Mouse (Mus musculus): ENCODE results near the gene Arid2. TPM values are rescaled to one million over a fixed set of nuclear protein-coding genes. Genes with fewer than 3 reads are reported as not detected.
"Not testable (repeated sequence)": the region's sequence is repeated elsewhere in the genome, so short reads cannot be mapped to it uniquely, and the experiment has no call there.

The Arid2 gene
- polyA plus RNA-seq, 1 experiment from 2014 or later, result 11.6 TPM

GRCm38 (mm10) chr15:96319335-96319734, 32.0 kb downstream of the Arid2 start:
- 82% methylated on average over 8 of the region's 8 CpGs for WGBS
- no peak for ATAC-seq (replicated peaks; ENCODE audit: insufficient number of reproducible peaks, insufficient read depth, low FRiP score, low read depth)
- no peak overlapping the region for H3K9ac ChIP-seq
- no peak overlapping the region for H3K27ac ChIP-seq
- H3K9me3 ChIP-seq (replicated peaks), result no peaks in the 10 kb centered on the region
- H3K4me3 ChIP-seq, result no peak overlapping the region
- no peaks in the 10 kb centered on the region for H3K27me3 ChIP-seq
- no peaks in the 10 kb centered on the region for H3K36me3 ChIP-seq
- H3K4me1 ChIP-seq (replicated peaks), result peaks cover 12% of the 10 kb centered on the region
- no peak overlapping the region for H3K4me2 ChIP-seq

GRCm38 (mm10) chr15:96325726-96326328, 38.5 kb downstream of the Arid2 start:
- H3K27me3 ChIP-seq, result no peaks in the 10 kb centered on the region
- ATAC-seq (replicated peaks; ENCODE audit: insufficient number of reproducible peaks, insufficient read depth, low FRiP score, low read depth), result no peak
- peaks cover 6% of the 10 kb centered on the region; the same call in 1 of the 2 replicates for H3K36me3 ChIP-seq
- H3K4me1 ChIP-seq (replicated peaks), result peaks cover 10% of the 10 kb centered on the region
- no peaks in the 10 kb centered on the region for H3K9me3 ChIP-seq (replicated peaks)
- WGBS, result 83% methylated on average over 7 of the region's 7 CpGs
- H3K4me3 ChIP-seq, result no peak overlapping the region
- H3K9ac ChIP-seq, result no peak overlapping the region
- no peak overlapping the region for H3K27ac ChIP-seq
- H3K4me2 ChIP-seq, result no peak overlapping the region

GRCm38 (mm10) chr15:96328722-96329121, 41.4 kb downstream of the Arid2 start:
- H3K9ac ChIP-seq; H3K27ac ChIP-seq; H3K27me3 ChIP-seq; H3K9me3 ChIP-seq (replicated peaks); H3K4me3 ChIP-seq; H3K4me2 ChIP-seq; ATAC-seq (replicated peaks; ENCODE audit: insufficient number of reproducible peaks, insufficient read depth, low FRiP score, low read depth); H3K36me3 ChIP-seq: not testable (repeated sequence)
- 88% methylated on average over 4 of the region's 4 CpGs for WGBS
- H3K4me1 ChIP-seq (replicated peaks), result peaks cover 20% of the 10 kb centered on the region

- WGBS, result 48% methylated on average over 3 of the region's 3 CpGs
Observed at GRCm38 (mm10) chr15:96330536-96330935, 43.2 kb downstream of the Arid2 start.

GRCm38 (mm10) chr15:96332468-96333213, 45.3 kb downstream of the Arid2 start:
- Histone ChIP-seq H3K4me3 (no peak overlapping the region), H3K27me3 (no peaks in the 10 kb centered on the region), H3K4me2 (no peak overlapping the region), H3K36me3 (no peaks in the 10 kb centered on the region), H3K27ac (no peak overlapping the region), H3K4me1 (replicated peaks) (peaks cover 21% of the 10 kb centered on the region), H3K9ac (no peak overlapping the region), H3K9me3 (replicated peaks) (no peaks in the 10 kb centered on the region)
- ATAC-seq (replicated peaks; ENCODE audit: insufficient number of reproducible peaks, insufficient read depth, low FRiP score, low read depth), result no peak
- WGBS, result 81% methylated on average over 9 of the region's 9 CpGs

More at GRCm38 (mm10) chr15:96330536-96330935, 43.2 kb downstream of the Arid2 start:
- ATAC-seq (replicated peaks; ENCODE audit: insufficient number of reproducible peaks, insufficient read depth, low FRiP score, low read depth), result no peak
- peaks cover 2% of the 10 kb centered on the region; the same call in 1 of the 2 replicates for H3K36me3 ChIP-seq
- peaks cover 21% of the 10 kb centered on the region for H3K4me1 ChIP-seq (replicated peaks)
- no peaks in the 10 kb centered on the region for H3K9me3 ChIP-seq (replicated peaks)
- H3K9ac ChIP-seq, result no peak overlapping the region
- no peaks in the 10 kb centered on the region for H3K27me3 ChIP-seq
- no peak overlapping the region for H3K4me3 ChIP-seq
- H3K27ac ChIP-seq, result 0 out of 2 replicates have a peak overlapping the region, but pooled peaks have one; percentile 16
- H3K4me2 ChIP-seq, result no peak overlapping the region

GRCm38 (mm10) chr15:96333350-96333749, 46.0 kb downstream of the Arid2 start:
- 0 out of 2 replicates have a peak overlapping the region, but pooled peaks have one; percentile 16 for H3K27ac ChIP-seq
- no peak overlapping the region for H3K4me3 ChIP-seq
- no peaks in the 10 kb centered on the region for H3K9me3 ChIP-seq (replicated peaks)
- H3K9ac ChIP-seq, result no peak overlapping the region
- 0 out of 2 replicates have a peak, but pooled peaks have one; percentile 50 for ATAC-seq (replicated peaks; ENCODE audit: insufficient number of reproducible peaks, insufficient read depth, low FRiP score, low read depth)
- no peaks in the 10 kb centered on the region for H3K36me3 ChIP-seq
- WGBS, result 57% methylated on average over 5 of the region's 5 CpGs
- no peaks in the 10 kb centered on the region for H3K27me3 ChIP-seq
- no peak overlapping the region for H3K4me2 ChIP-seq
- peaks cover 21% of the 10 kb centered on the region for H3K4me1 ChIP-seq (replicated peaks)

GRCm38 (mm10) chr15:96340924-96341323, 53.6 kb downstream of the Arid2 start:
- no peak for ATAC-seq (replicated peaks; ENCODE audit: insufficient number of reproducible peaks, insufficient read depth, low FRiP score, low read depth)
- no peaks in the 10 kb centered on the region for H3K27me3 ChIP-seq
- H3K9ac ChIP-seq, result no peak overlapping the region
- no peaks in the 10 kb centered on the region for H3K9me3 ChIP-seq (replicated peaks)
- H3K36me3 ChIP-seq, result no peaks in the 10 kb centered on the region
- WGBS, result 92% methylated on average over 2 of the region's 2 CpGs
- H3K4me2 ChIP-seq, result no peak overlapping the region
- peaks cover 4% of the 10 kb centered on the region; the same call in 1 of the 2 replicates for H3K4me1 ChIP-seq (replicated peaks)
- no peak overlapping the region for H3K27ac ChIP-seq
- H3K4me3 ChIP-seq, result no peak overlapping the region

GRCm38 (mm10) chr15:96342097-96342496, 54.8 kb downstream of the Arid2 start:
- H3K36me3 ChIP-seq, result no peaks in the 10 kb centered on the region
- 92% methylated on average over 8 of the region's 8 CpGs for WGBS
- H3K9me3 ChIP-seq (replicated peaks), result no peaks in the 10 kb centered on the region
- no peak for ATAC-seq (replicated peaks; ENCODE audit: insufficient number of reproducible peaks, insufficient read depth, low FRiP score, low read depth)
- H3K9ac ChIP-seq, result no peak overlapping the region
- no peak overlapping the region for H3K27ac ChIP-seq
- H3K4me1 ChIP-seq (replicated peaks), result peaks cover 4% of the 10 kb centered on the region; the same call in 1 of the 2 replicates
- no peaks in the 10 kb centered on the region for H3K27me3 ChIP-seq
- H3K4me3 ChIP-seq, result no peak overlapping the region
- H3K4me2 ChIP-seq, result no peak overlapping the region

- H3K4me3 ChIP-seq, result no peak overlapping the region
- 76% methylated on average over 3 of the region's 3 CpGs for WGBS
- H3K4me1 ChIP-seq (replicated peaks), result peaks cover 4% of the 10 kb centered on the region; the same call in 1 of the 2 replicates
- H3K27me3 ChIP-seq, result no peaks in the 10 kb centered on the region
- no peaks in the 10 kb centered on the region for H3K36me3 ChIP-seq
- ATAC-seq (replicated peaks; ENCODE audit: insufficient number of reproducible peaks, insufficient read depth, low FRiP score, low read depth), result no peak
- H3K27ac ChIP-seq, result no peak overlapping the region
- H3K4me2 ChIP-seq, result no peak overlapping the region
- no peaks in the 10 kb centered on the region for H3K9me3 ChIP-seq (replicated peaks)
- no peak overlapping the region for H3K9ac ChIP-seq
Observed at GRCm38 (mm10) chr15:96342871-96343270, 55.6 kb downstream of the Arid2 start.

GRCm38 (mm10) chr15:96344591-96345285, 57.4 kb downstream of the Arid2 start:
- no peaks in the 10 kb centered on the region for H3K27me3 ChIP-seq
- no peaks in the 10 kb centered on the region for H3K36me3 ChIP-seq
- no peak overlapping the region for H3K4me3 ChIP-seq
- H3K9me3 ChIP-seq (replicated peaks), result no peaks in the 10 kb centered on the region
- H3K4me2 ChIP-seq, result no peak overlapping the region
- no peak overlapping the region for H3K9ac ChIP-seq
- H3K4me1 ChIP-seq (replicated peaks), result peaks cover 4% of the 10 kb centered on the region; the same call in 1 of the 2 replicates
- WGBS, result 42% methylated on average over 6 of the region's 7 CpGs
- H3K27ac ChIP-seq, result no peak overlapping the region
- ATAC-seq (replicated peaks; ENCODE audit: insufficient number of reproducible peaks, insufficient read depth, low FRiP score, low read depth), result no peak

GRCm38 (mm10) chr15:96345312-96345849, 58.1 kb downstream of the Arid2 start:
- Histone ChIP-seq H3K4me2 (no peak overlapping the region), H3K9me3 (replicated peaks) (no peaks in the 10 kb centered on the region), H3K4me3 (no peak overlapping the region), H3K4me1 (replicated peaks) (peaks cover 4% of the 10 kb centered on the region; the same call in 1 of the 2 replicates), H3K9ac (no peak overlapping the region), H3K36me3 (no peaks in the 10 kb centered on the region), H3K27ac (no peak overlapping the region), H3K27me3 (no peaks in the 10 kb centered on the region)
- 79% methylated on average over 6 of the region's 6 CpGs for WGBS
- ATAC-seq (replicated peaks; ENCODE audit: insufficient number of reproducible peaks, insufficient read depth, low FRiP score, low read depth), result no peak
